ENCODE assay signal across 8 mouse cellular contexts in the genomic region with DNA sequence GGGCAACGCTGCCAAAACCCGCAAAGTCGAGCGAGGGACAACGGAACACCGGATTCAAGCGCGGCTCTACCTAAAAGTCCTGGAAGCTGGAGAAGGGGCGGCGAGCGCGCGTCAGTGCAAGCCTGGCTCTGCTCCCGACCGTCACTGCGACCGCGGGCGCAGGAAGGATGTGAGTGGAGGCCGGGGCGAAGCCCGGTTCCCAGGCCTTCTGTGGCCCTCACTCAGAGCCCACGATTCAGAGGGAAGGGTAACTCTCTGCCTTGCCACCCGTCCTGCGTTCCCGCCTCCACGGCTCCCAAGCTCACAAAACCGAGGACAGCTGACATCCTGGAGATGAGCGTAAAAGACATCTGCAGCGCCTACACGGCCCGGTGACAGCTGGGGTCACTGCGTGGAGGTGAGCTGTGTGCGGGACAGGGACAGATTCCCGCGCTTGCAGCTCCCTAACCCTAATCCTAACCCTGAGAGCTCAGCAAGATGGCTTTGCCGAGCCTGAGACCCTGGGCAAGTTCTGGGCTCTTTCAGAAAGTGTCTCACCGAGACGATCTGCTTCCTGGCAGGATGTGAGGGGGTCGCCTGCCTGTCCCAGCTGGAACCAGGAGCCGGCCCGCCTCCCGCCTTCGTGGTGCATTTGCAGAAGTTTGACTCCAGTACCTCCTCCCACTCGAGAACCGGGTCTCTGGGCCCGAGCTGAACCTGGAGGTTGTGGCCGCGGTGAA. TPM values are rescaled to one million over a fixed set of nuclear protein-coding genes. Genes with fewer than 3 reads are reported as not detected.
A peak's percentile ranks its signal among the peaks of the same experiment; 100 is the strongest.
DNase-seq lines count a peak whose midpoint lies in the region; ATAC-seq and TF ChIP-seq lines count a peak whose summit lies in the region.

No protein-coding gene starts in this region.

- peak; percentile 56 for ATAC-seq in forebrain, postnatal 0 days
- ATAC-seq in midbrain, embryonic 14.5 days (ENCODE audit: low FRiP score, low TSS enrichment), result peak; percentile 43; the same call in 1 of the 2 replicates

- peak overlapping the region; percentile 95 for H3K4me2 ChIP-seq in forebrain, postnatal 0 days (ENCODE audit: low read depth)
- H3K4me2 ChIP-seq in midbrain, embryonic 14.5 days (ENCODE audit: low read length), result peak overlapping the region; percentile 94

- peaks cover 6% of the 10 kb centered on the region for H3K4me1 ChIP-seq in bone marrow macrophage, adult 2 months (ENCODE audit: control insufficient read depth, insufficient read depth, low read length)
- peaks cover 13% of the 10 kb centered on the region; the same call in 1 of the 2 replicates for H3K4me1 ChIP-seq in forebrain, postnatal 0 days (ENCODE audit: insufficient read depth)
- H3K4me1 ChIP-seq in midbrain, embryonic 14.5 days (ENCODE audit: control insufficient read depth, insufficient read depth, low read length), result peaks cover 17% of the 10 kb centered on the region

- peak overlapping the region; percentile 54 for H3K4me3 ChIP-seq in layer of hippocampus, adult 2 months
- peak overlapping the region; percentile 68 for H3K4me3 ChIP-seq in bone marrow macrophage, adult 2 months (ENCODE audit: insufficient read depth, low read length)
- peak overlapping the region; percentile 58 for H3K4me3 ChIP-seq in forebrain, postnatal 0 days (ENCODE audit: low read depth, low read length)
- H3K4me3 ChIP-seq in midbrain, embryonic 14.5 days (replicated peaks; ENCODE audit: low read depth, low read length), result peak overlapping the region; percentile 51

- no peaks in the 10 kb centered on the region for H3K9me3 ChIP-seq in forebrain, postnatal 0 days (ENCODE audit: low read length)
- H3K9me3 ChIP-seq in midbrain, embryonic 14.5 days (ENCODE audit: control insufficient read depth, low read length), result no peaks in the 10 kb centered on the region

- H3K36me3 ChIP-seq in forebrain, postnatal 0 days (ENCODE audit: insufficient read depth), result no peaks in the 10 kb centered on the region
- no peaks in the 10 kb centered on the region for H3K36me3 ChIP-seq in midbrain, embryonic 14.5 days (ENCODE audit: control insufficient read depth, insufficient read depth, low read length)

- intact Hi-C loops in gastrocnemius, postnatal 36 days (cut with DNase I), result loop anchor here (2.0 kb wide), 1 partner anchor 31 kb away; a partner anchor contains a TSS

- no peaks in the 10 kb centered on the region for H3K27me3 ChIP-seq in forebrain, postnatal 0 days (ENCODE audit: insufficient read depth, low read length)
- peaks cover 5% of the 10 kb centered on the region; the same call in 1 of the 2 replicates for H3K27me3 ChIP-seq in midbrain, embryonic 14.5 days (ENCODE audit: control insufficient read depth, insufficient read depth, low read length)

- peak overlapping the region; percentile 53 for H3K9ac ChIP-seq in forebrain, postnatal 0 days
- peak overlapping the region; percentile 63 for H3K9ac ChIP-seq in midbrain, embryonic 14.5 days (replicated peaks; ENCODE audit: low read length)

- no peak for TF ChIP-seq CTCF in layer of hippocampus, adult 2 months (conservative IDR thresholded peaks at IDR 0.05)
- no peak for TF ChIP-seq CTCF in bone marrow macrophage, adult 2 months (IDR thresholded peaks at IDR 0.05; ENCODE audit: low read depth, low read length)
- no peak for TF ChIP-seq CTCF in forebrain, postnatal 0 days (IDR thresholded peaks at IDR 0.05; ENCODE audit: low read depth)

- 1% methylated on average over 49 of the region's 49 CpGs for WGBS in forebrain, postnatal 0 days
- under 1% methylated on average over 49 of the region's 49 CpGs for WGBS in midbrain, embryonic 14.5 days

- no peak for TF ChIP-seq POLR2A in bone marrow macrophage, adult 2 months (IDR thresholded peaks at IDR 0.05; ENCODE audit: borderline replicate concordance, low read depth, low read length)

- no peak for DNase-seq in layer of hippocampus, adult 2 months (ENCODE audit: low spot score in 2 of 2)
- no peak for DNase-seq in layer of hippocampus, adult 9-10 months (ENCODE audit: low spot score)
- peak; percentile 41 for DNase-seq in forebrain, postnatal 0 days
- DNase-seq in kidney, postnatal 25 days, result peak; percentile 48 to 66
- DNase-seq in midbrain, embryonic 14.5 days, result peak; percentile 71
- no peak for DNase-seq in ovary, adult 18-20 months (ENCODE audit: low spot score)
- DNase-seq in gastrocnemius, postnatal 36 days, result no peak

- peak overlapping the region; percentile 73 for H3K27ac ChIP-seq in layer of hippocampus, adult 2 months
- no peak overlapping the region for H3K27ac ChIP-seq in bone marrow macrophage, adult 2 months (ENCODE audit: insufficient read depth, low read depth, low read length)
- H3K27ac ChIP-seq in forebrain, postnatal 0 days (ENCODE audit: low read depth, low read length), result peak overlapping the region; percentile 67
- peak overlapping the region; percentile 70 for H3K27ac ChIP-seq in midbrain, embryonic 14.5 days (replicated peaks; ENCODE audit: low read depth, low read length)

RNA-seq across cellular contexts. Expression of a gene that starts 0.5 kb away (rescaled TPM):
- 1 to 10 TPM; 5.6 to 7.1 TPM for total RNA-seq in layer of hippocampus, adult 2 months (2021)
- 1.2 and 1.6 TPM in 2 replicates for polyA plus RNA-seq in bone marrow macrophage, adult 2 months (2012; ENCODE audit: insufficient read depth, insufficient read length, missing spikeins)
- total RNA-seq in forebrain, postnatal 0 days (2014; rRNA removed), result 3.5 and 5.7 TPM in 2 replicates
- 1.8 and 3.4 TPM in 2 replicates for polyA plus RNA-seq in forebrain, postnatal 0 days (2015; fragmentation: Nextera tagmentation; extraction: Ambion mirVana)
- polyA plus RNA-seq in midbrain, embryonic 14.5 days (2014; fragmentation: Nextera tagmentation; extraction: Ambion mirVana), result 0.84 and 0.96 TPM in 2 replicates
- total RNA-seq in gastrocnemius, postnatal 36 days (2021), result 1 to 10 TPM; 2.8 to 4.4 TPM

RNA-seq across cellular contexts. Expression of a gene that starts 3.0 kb away (rescaled TPM):
- 1 to 10 TPM in 1 of 2 experiments, under 1 TPM in 1; 0.87 to 1.3 TPM for total RNA-seq in layer of hippocampus, adult 2 months (2021)
- 76.8 and 96.9 TPM in 2 replicates for polyA plus RNA-seq in bone marrow macrophage, adult 2 months (2012; ENCODE audit: insufficient read depth, insufficient read length, missing spikeins)
- total RNA-seq in forebrain, postnatal 0 days (2014; rRNA removed), result 1.4 and 2.2 TPM in 2 replicates
- polyA plus RNA-seq in forebrain, postnatal 0 days (2015; fragmentation: Nextera tagmentation; extraction: Ambion mirVana), result 2.4 and 3.4 TPM in 2 replicates
- 0.51 and 2.5 TPM in 2 replicates for polyA plus RNA-seq in midbrain, embryonic 14.5 days (2014; fragmentation: Nextera tagmentation; extraction: Ambion mirVana)
- 1 to 10 TPM in 1 of 2 experiments, under 1 TPM in 1; 0.97 to 1.1 TPM for total RNA-seq in gastrocnemius, postnatal 36 days (2021)

RNA-seq across cellular contexts. Expression of a gene that starts 6.3 kb away (rescaled TPM):
- total RNA-seq in layer of hippocampus, adult 2 months (2021), result 100 to 1,000 TPM; 146 to 148 TPM
- 24.0 and 25.1 TPM in 2 replicates for polyA plus RNA-seq in bone marrow macrophage, adult 2 months (2012; ENCODE audit: insufficient read depth, insufficient read length, missing spikeins)
- 218 and 261 TPM in 2 replicates for total RNA-seq in forebrain, postnatal 0 days (2014; rRNA removed)
- 48.2 and 61.3 TPM in 2 replicates for polyA plus RNA-seq in forebrain, postnatal 0 days (2015; fragmentation: Nextera tagmentation; extraction: Ambion mirVana)
- 122 and 142 TPM in 2 replicates for polyA plus RNA-seq in midbrain, embryonic 14.5 days (2014; fragmentation: Nextera tagmentation; extraction: Ambion mirVana)
- total RNA-seq in gastrocnemius, postnatal 36 days (2021), result 1 to 10 TPM; 7.0 to 8.6 TPM

RNA-seq across cellular contexts. Expression of a gene that starts 12.1 kb away (rescaled TPM):
- under 1 TPM; 0.26 to 0.44 TPM for total RNA-seq in layer of hippocampus, adult 2 months (2021)
- polyA plus RNA-seq in bone marrow macrophage, adult 2 months (2012; ENCODE audit: insufficient read depth, insufficient read length, missing spikeins), result not detected in 2 replicates
- total RNA-seq in forebrain, postnatal 0 days (2014; rRNA removed), result 1.1 and 1.3 TPM in 2 replicates
- 0.69 and 0.86 TPM in 2 replicates for polyA plus RNA-seq in forebrain, postnatal 0 days (2015; fragmentation: Nextera tagmentation; extraction: Ambion mirVana)
- polyA plus RNA-seq in midbrain, embryonic 14.5 days (2014; fragmentation: Nextera tagmentation; extraction: Ambion mirVana), result 1.9 and 2.0 TPM in 2 replicates
- 100 to 1,000 TPM; 144 to 172 TPM for total RNA-seq in gastrocnemius, postnatal 36 days (2021)

RNA-seq across cellular contexts. Expression of a gene that starts 31.1 kb away (rescaled TPM):
- total RNA-seq in layer of hippocampus, adult 2 months (2021), result 10 to 100 TPM; 41.4 to 43.1 TPM
- 41.6 and 44.9 TPM in 2 replicates for polyA plus RNA-seq in bone marrow macrophage, adult 2 months (2012; ENCODE audit: insufficient read depth, insufficient read length, missing spikeins)
- 37.2 and 43.7 TPM in 2 replicates for total RNA-seq in forebrain, postnatal 0 days (2014; rRNA removed)
- polyA plus RNA-seq in forebrain, postnatal 0 days (2015; fragmentation: Nextera tagmentation; extraction: Ambion mirVana), result 11.8 and 14.3 TPM in 2 replicates
- polyA plus RNA-seq in midbrain, embryonic 14.5 days (2014; fragmentation: Nextera tagmentation; extraction: Ambion mirVana), result 27.7 and 31.5 TPM in 2 replicates
- 1 to 10 TPM; 5.0 to 5.9 TPM for total RNA-seq in gastrocnemius, postnatal 36 days (2021)

Comparison
In these comparisons a context has a peak if more than half of its experiments do, and no peak if none do; other contexts are left out.
1. DNase-seq: peak in forebrain, postnatal 0 days (single experiment), kidney, postnatal 25 days (2 of 2) and midbrain, embryonic 14.5 days (single experiment); none in layer of hippocampus, adult 2 months (0 of 2), layer of hippocampus, adult 9-10 months (single experiment), ovary, adult 18-20 months (single experiment) and gastrocnemius, postnatal 36 days (0 of 2).
2. RNA of a gene that starts 6.3 kb away (total RNA-seq): 218 to 261 TPM in forebrain, postnatal 0 days and 146 to 148 TPM in layer of hippocampus, adult 2 months; 7.0 to 8.6 TPM in gastrocnemius, postnatal 36 days; every median in the first group is over 10 times any median in the second.
3. Peak in every context shown above with its lines, with median percentiles within 50 percentile points of each other: H3K4me3 ChIP-seq.